Mouse (Mus musculus) neural tube, embryonic 11.5 days (tissue): ENCODE measurements at regions not wholly inside any gene's neighbourhood (a gene's known extent, or its start where the extent isn't known, plus 50 kb on each side); places are given as distances from the start of the nearest gene placed in this dataset.

Experiments
- ATAC-seq: fragments of 200-750 bp; cut with Nextera tagmentation; 2 replicates; pipeline ENCODE4 v1.8.0; 2017; ENCODE audit warnings: moderate number of reproducible peaks, mild to moderate bottlenecking, moderate TSS enrichment, moderate library complexity; ENCODE audit not compliant: insufficient read depth, low FRiP score, low TSS enrichment
- DNase-seq: peaks from one replicate; pipeline ENCODE4 v3.0.0-alpha.2; 2015; ENCODE audit warnings: low spot score
- H3K27ac ChIP-seq: fragments of 300-500 bp; sonication (generic); 2 replicates; pipeline ENCODE4 v1.5.1; 2014; ENCODE audit warnings: low read depth, mild to moderate bottlenecking, low read length
- H3K27me3 ChIP-seq: fragments of 300-500 bp; sonication (generic); 2 replicates; pipeline ENCODE4 v1.6.1; 2014; ENCODE audit warnings: mild to moderate bottlenecking, low read length, mixed read lengths; ENCODE audit not compliant: control insufficient read depth, insufficient read depth
- H3K36me3 ChIP-seq: fragments of 300-500 bp; sonication (generic); 2 replicates; pipeline ENCODE4 v1.6.1; 2014; ENCODE audit warnings: mild to moderate bottlenecking, low read length, moderate library complexity, mixed read lengths; ENCODE audit not compliant: control insufficient read depth, insufficient read depth
- H3K4me1 ChIP-seq: fragments of 300-500 bp; sonication (generic); 2 replicates; pipeline ENCODE4 v1.6.1; 2014; ENCODE audit warnings: low read length, mixed read lengths; ENCODE audit not compliant: control insufficient read depth, insufficient read depth
- H3K4me2 ChIP-seq: fragments of 300-500 bp; sonication (generic); 2 replicates; pipeline ENCODE4 v1.6.1; 2014; ENCODE audit warnings: low read depth, mild to moderate bottlenecking, moderate library complexity
- H3K4me3 ChIP-seq: fragments of 300-500 bp; sonication (generic); 2 replicates; pipeline ENCODE4 v1.5.1; 2014; ENCODE audit warnings: low read depth, low read length
- H3K9ac ChIP-seq: fragments of 300-500 bp; sonication (generic); 2 replicates; pipeline ENCODE4 v1.6.1; 2014; ENCODE audit warnings: mild to moderate bottlenecking, low read length
- H3K9me3 ChIP-seq: fragments of 300-500 bp; sonication (generic); 2 replicates; pipeline ENCODE4 v1.6.1; 2016; ENCODE audit warnings: low read length; ENCODE audit not compliant: control insufficient read depth
- WGBS: fragments of 180-500 bp; shearing (Covaris S2); extraction: QIAGEN DNeasy Blood & Tissue Kit; methylation state at CpG from one replicate; pipeline ENCODE4 v1.1.7; 2014; 5-methylcytosine and 5-hydroxymethylcytosine counted together

DNA sequence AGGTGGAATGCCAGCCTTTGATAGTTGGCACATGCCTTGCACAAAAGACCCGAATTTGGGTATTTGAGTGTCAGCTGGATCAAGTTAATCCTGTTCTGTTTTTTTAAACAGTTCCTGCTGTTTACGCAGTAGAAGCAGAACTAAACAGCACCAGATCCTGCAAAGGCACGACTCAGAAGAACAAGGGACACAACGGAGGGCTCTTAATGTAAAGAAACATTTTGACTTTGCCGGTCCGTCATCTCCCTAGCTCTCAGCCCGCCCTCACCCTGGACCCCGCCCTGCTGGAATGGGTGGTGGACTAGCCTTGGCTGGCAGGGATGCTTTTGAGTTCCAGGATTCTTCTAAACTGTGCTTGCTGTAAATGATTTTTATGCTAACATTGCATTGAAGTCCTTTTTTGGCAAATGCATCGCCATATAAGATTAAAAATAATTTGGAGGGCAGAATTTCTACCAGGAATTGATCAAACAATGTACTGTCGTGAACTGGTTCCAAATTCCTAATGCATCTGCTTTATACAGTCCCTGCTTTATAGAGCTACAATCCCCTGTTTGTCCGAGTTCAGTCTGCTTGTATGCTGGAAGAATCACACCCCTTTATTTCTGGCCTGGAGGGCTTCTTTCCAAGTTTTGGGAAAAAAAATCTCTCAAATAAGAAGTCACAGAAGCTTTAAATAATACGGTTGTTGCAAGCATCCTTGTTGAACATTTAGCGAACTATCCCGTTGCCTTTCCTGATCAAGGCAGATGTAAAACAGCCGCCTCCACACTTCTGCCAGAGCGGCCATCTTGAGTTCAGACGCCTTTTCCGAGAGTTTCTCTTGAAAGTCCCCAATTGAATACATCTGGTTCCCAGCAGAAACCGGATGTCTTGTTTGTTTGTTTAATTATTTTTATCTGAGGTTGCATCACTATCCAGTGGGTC is 308.2 kb downstream of the Pten start:
- no peak overlapping the region for H3K4me2 ChIP-seq

DNA sequence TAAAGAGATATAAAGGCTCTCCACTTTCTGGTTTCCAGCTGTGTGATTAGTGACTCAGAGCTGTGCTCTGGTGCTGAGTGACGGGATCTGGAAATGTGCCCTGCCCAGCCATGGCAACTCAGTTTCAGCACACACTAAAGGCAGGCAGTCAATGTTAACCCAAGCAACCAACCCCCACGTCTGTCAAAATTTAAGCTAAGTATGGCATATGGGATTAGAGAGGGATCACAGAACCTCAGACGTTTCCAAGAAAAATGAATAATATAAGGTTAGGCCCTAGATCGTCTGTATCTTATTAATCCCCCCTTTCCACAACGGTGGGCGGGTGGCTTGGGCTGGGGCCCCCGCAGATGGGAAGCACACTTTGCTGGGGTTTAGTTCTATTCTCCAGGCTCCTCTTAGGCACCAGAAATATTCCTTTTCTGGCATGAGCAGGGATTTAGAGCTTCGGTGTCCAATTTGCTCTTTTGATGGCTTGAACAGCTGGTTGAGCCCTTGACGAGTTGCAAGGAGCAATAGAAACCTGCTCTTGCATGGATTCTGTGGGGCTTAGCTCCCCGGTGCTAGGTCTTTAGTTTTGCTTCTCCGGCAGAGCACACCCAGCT is 311.2 kb downstream of the Pten start:
- Histone ChIP-seq H3K4me3 (no peak overlapping the region), H3K4me1 (no peaks in the 10 kb centered on the region), H3K36me3 (no peaks in the 10 kb centered on the region), H3K9ac (no peak overlapping the region), H3K9me3 (no peaks in the 10 kb centered on the region), H3K27me3 (no peaks in the 10 kb centered on the region), H3K27ac (no peak overlapping the region), H3K4me2 (no peak overlapping the region)
- no peak for ATAC-seq
- WGBS = 67% methylated on average over 11 of the region's 11 CpGs
- no peak for DNase-seq

More for the DNA sequence above, 308.2 kb downstream of the Pten start:
- H3K9ac ChIP-seq = no peak overlapping the region
- WGBS = 77% methylated on average over 19 of the region's 19 CpGs
- H3K27ac ChIP-seq = no peak overlapping the region
- ATAC-seq (no peak), DNase-seq (no peak)
- no peaks in the 10 kb centered on the region for H3K27me3 ChIP-seq
- H3K36me3 ChIP-seq = no peaks in the 10 kb centered on the region
- no peaks in the 10 kb centered on the region for H3K9me3 ChIP-seq
- H3K4me3 ChIP-seq = no peak overlapping the region
- H3K4me1 ChIP-seq = no peaks in the 10 kb centered on the region

DNA sequence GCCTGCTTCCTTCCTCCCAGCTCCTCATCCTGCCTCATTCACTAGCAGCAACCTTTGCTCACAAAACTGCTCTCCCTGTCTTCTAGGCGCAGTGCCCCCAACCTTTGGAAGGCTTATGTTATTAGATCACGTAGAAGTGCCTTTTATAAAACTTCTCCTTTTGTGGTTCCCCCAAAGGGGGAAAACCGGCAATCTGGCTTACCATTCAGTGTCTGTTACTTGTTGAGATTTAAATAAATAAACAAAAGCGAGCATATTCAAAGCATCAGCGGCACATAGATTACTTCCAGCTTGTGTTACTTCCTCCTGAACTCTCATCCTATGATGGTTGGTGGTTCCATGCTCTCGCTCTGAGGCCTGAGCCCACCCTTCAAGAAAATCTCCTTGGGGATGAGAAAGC is 312.5 kb downstream of the Pten start:
- 77% methylated on average over 6 of the region's 6 CpGs for WGBS
- no peaks in the 10 kb centered on the region for H3K36me3 ChIP-seq
- ATAC-seq = no peak
- no peak overlapping the region for H3K9ac ChIP-seq
- no peak overlapping the region for H3K4me3 ChIP-seq
- H3K4me2 ChIP-seq = no peak overlapping the region
- no peaks in the 10 kb centered on the region for H3K27me3 ChIP-seq
- H3K4me1 ChIP-seq = no peaks in the 10 kb centered on the region
- H3K9me3 ChIP-seq = no peaks in the 10 kb centered on the region
- H3K27ac ChIP-seq = no peak overlapping the region
- no peak for DNase-seq

DNA sequence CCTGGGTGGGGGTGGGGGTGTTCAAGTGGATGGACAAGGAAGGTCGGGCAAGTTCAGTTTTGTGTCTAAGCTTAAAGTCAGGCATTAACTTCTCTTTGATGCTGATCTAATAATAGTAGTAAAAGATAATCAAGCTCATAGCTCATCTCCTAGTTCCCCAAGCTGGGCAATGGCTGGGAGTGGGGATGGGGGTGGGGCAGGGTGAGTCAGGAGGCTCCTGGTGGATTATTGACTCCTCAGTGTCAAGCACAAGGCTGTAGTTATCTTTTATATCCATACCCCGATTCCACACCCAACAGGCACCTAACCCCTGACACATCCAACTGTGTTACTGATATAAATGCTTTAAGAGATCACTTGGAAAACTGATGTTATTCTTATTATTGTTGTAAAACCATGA is 315.0 kb downstream of the Pten start:
- Histone ChIP-seq H3K36me3 (no peaks in the 10 kb centered on the region), H3K4me2 (no peak overlapping the region), H3K27ac (no peak overlapping the region), H3K4me1 (no peaks in the 10 kb centered on the region), H3K9me3 (no peaks in the 10 kb centered on the region), H3K4me3 (no peak overlapping the region), H3K27me3 (no peaks in the 10 kb centered on the region), H3K9ac (no peak overlapping the region)
- DNase-seq = no peak
- ATAC-seq = no peak
- WGBS = 91% methylated on average over 2 of the region's 2 CpGs

DNA sequence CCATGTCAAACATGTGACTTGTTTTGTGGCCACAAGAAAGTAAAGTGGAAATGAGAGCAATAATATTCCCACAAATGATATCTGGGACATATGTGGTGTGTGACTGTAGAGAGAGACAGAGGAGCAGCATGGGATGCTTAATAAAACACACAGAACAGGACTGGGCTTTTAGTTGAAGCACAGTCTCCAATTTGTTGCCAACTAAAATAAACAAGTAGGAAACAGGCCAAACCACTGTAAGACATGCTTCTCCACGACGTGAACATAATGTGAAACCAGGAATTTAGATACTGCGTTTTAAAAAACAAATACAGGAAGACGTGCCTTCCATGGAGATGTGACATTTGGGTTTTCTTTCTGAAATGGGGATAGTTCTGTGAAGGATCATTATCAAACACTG is 317.2 kb downstream of the Rnls start:
- WGBS = 86% methylated on average over 4 of the region's 4 CpGs
- no peak overlapping the region for H3K9ac ChIP-seq
- H3K4me3 ChIP-seq = no peak overlapping the region
- no peak overlapping the region for H3K27ac ChIP-seq
- H3K4me2 ChIP-seq = no peak overlapping the region
- no peaks in the 10 kb centered on the region for H3K27me3 ChIP-seq
- ATAC-seq = no peak
- H3K36me3 ChIP-seq = no peaks in the 10 kb centered on the region
- no peaks in the 10 kb centered on the region for H3K9me3 ChIP-seq
- no peak for DNase-seq
- H3K4me1 ChIP-seq = no peaks in the 10 kb centered on the region

DNA sequence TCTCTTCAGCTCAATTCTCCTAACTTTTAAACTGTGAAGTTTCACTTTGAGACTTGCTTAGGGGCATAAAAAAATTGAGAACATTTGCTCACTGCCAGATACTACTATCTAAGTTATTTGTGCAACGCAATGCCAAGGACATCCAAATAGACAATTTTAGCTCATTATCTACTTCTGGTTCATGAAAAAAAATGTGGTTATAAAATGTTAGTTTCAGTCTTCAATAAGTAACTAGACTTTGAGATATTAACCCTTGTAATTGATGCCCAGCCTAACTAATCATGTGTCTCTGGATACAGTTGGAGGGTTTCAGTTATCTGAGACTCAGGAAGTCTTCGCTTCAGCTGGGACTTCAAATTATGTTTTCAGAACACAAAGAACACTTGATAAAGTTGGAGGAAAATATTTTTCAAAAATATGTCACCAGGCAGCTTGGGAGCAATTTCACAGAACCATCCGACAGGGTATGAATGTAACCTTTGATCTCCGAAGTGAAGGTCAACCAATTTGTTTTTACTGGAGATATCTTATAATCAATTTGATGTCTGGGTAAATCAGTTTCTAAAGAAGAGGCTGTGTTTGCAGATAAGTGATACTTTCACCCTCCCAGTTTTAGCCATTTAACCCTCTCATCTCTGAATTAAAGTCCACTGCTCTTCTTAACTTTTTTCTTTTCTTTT is 313.3 kb downstream of the Rnls start:
- H3K36me3 ChIP-seq = no peaks in the 10 kb centered on the region
- WGBS = 79% methylated on average over 4 of the region's 4 CpGs
- no peaks in the 10 kb centered on the region for H3K9me3 ChIP-seq
- no peaks in the 10 kb centered on the region for H3K27me3 ChIP-seq
- DNase-seq (no peak), ATAC-seq (no peak)
- H3K4me1 ChIP-seq = no peaks in the 10 kb centered on the region
- H3K27ac ChIP-seq = no peak overlapping the region
- H3K4me2 ChIP-seq = no peak overlapping the region
- H3K4me3 ChIP-seq = no peak overlapping the region
- no peak overlapping the region for H3K9ac ChIP-seq

DNA sequence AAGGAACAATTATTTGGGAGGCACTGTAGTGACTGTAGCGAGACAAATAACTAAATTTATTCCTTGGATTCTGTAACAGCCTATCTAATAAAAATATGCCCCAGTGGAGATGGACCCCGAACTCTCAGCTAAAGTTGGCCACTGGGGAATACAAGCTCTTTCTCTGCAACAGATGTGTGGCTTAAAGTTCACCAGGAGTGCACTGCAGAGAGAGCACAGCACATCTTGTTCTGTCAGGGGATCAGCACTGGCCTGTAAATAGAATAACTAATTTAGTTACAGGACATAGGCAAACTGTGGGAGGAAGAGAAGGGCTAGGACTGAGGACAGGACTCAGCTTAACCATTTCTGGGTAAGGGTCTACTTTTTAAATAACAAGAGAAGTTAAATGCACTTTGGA is 312.1 kb downstream of the Rnls start:
- no peaks in the 10 kb centered on the region for H3K36me3 ChIP-seq
- no peak overlapping the region for H3K4me2 ChIP-seq
- no peaks in the 10 kb centered on the region for H3K4me1 ChIP-seq
- H3K4me3 ChIP-seq = no peak overlapping the region
- WGBS = 71% methylated on average over 2 of the region's 2 CpGs
- no peak overlapping the region for H3K9ac ChIP-seq
- ATAC-seq = no peak
- no peak overlapping the region for H3K27ac ChIP-seq
- DNase-seq = no peak
- H3K27me3 ChIP-seq = no peaks in the 10 kb centered on the region
- H3K9me3 ChIP-seq = no peaks in the 10 kb centered on the region

DNA sequence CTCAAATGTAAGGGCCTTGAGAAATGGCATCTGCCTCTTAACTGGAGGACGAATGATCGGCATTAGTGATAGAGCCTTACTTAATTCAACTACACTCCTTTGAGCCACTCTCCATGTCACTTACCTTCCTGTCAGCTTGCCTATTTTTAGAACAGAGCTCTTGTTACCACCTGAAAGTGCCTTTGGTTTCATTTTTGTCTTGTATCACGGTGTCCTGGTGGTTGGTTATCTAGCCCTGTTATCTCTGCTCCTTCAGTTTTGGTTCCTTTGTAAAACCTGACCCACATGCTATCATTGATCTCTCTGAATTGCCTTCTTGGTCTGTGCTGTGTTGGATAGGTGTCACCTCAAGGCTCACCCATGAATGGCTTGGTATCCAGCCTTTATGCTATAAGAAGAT is 310.6 kb downstream of the Rnls start:
- no peak for ATAC-seq
- WGBS = 91% methylated on average over 3 of the region's 3 CpGs
- no peaks in the 10 kb centered on the region for H3K4me1 ChIP-seq

More for the DNA sequence above, 310.6 kb downstream of the Rnls start:
- Histone ChIP-seq H3K4me3 (no peak overlapping the region), H3K36me3 (no peaks in the 10 kb centered on the region), H3K4me2 (no peak overlapping the region), H3K27ac (no peak overlapping the region), H3K9me3 (no peaks in the 10 kb centered on the region), H3K27me3 (no peaks in the 10 kb centered on the region), H3K9ac (no peak overlapping the region)
- DNase-seq = no peak
